Mouse (Mus musculus) spleen, adult 2 months (tissue): ENCODE data around the gene Snap47. TPM values are rescaled to one million over a fixed set of nuclear protein-coding genes. Genes with fewer than 3 reads are reported as not detected.
"Not testable (repeated sequence)": the region's sequence is repeated elsewhere in the genome, so short reads cannot be mapped to it uniquely, and the experiment has no call there.

ENCODE experiments used
- DNase-seq, 2 experiments: peaks; one replicate each; pipeline versions ENCODE4 v3.0.0 to v3.0.0-alpha.2; 2012 to 2021; ENCODE audit warnings: low spot score in 2 of 2, low read depth in 1 of 2
- H3K27ac ChIP-seq: fragments of 200-500 bp; 2 replicates; pipeline ENCODE4 v1.5.1; 2012; ENCODE audit warnings: low read length, inconsistent platforms; ENCODE audit not compliant: insufficient read depth
- H3K27me3 ChIP-seq: fragments of 200-500 bp; 2 replicates; pipeline ENCODE4 v1.6.1; 2012; ENCODE audit warnings: mild to moderate bottlenecking, moderate library complexity, low read length, inconsistent platforms; ENCODE audit not compliant: control insufficient read depth, insufficient read depth
- H3K36me3 ChIP-seq: fragments of 200-500 bp; 2 replicates; pipeline ENCODE4 v1.6.1; 2012; ENCODE audit warnings: mild to moderate bottlenecking, low read length, inconsistent platforms; ENCODE audit not compliant: control insufficient read depth, insufficient read depth
- H3K4me1 ChIP-seq: fragments of 200-500 bp; 2 replicates; pipeline ENCODE4 v1.6.1; 2011; ENCODE audit warnings: inconsistent platforms; ENCODE audit not compliant: control insufficient read depth, insufficient read depth, insufficient read length
- H3K4me3 ChIP-seq: fragments of 200-500 bp; 2 replicates; pipeline ENCODE4 v1.5.1; 2011; ENCODE audit warnings: mild to moderate bottlenecking, inconsistent platforms; ENCODE audit not compliant: insufficient read depth, insufficient read length; ENCODE audit errors: extremely low read depth
- CTCF ChIP-seq: fragments of 200-500 bp; IDR thresholded peaks from 2 replicates; pipeline ENCODE4 v1.5.1; 2011; ENCODE audit warnings: mild to moderate bottlenecking, inconsistent platforms; ENCODE audit not compliant: insufficient read depth, insufficient read length, insufficient replicate concordance; ENCODE audit errors: extremely low read depth
- POLR2A ChIP-seq: fragments of 200-500 bp; IDR thresholded peaks from 2 replicates; pipeline ENCODE4 v1.6.1; 2011; ENCODE audit warnings: low read depth, low read length, inconsistent platforms
- WGBS: fragments of 180-500 bp; shearing (Covaris S2); methylation state at CpG from one replicate; pipeline ENCODE4 v1.1.7; 2018; 5-methylcytosine and 5-hydroxymethylcytosine counted together
- polyA plus RNA-seq: library from polyadenylated mRNA; depleted of rRNA; stranded (reverse); fragments of >200 nt; gene quantifications from 2 replicates; pipeline ENCODE4 v1.2.3, GENCODE M21; 2012

Gene Snap47
- polyA plus RNA-seq, 1 experiment = 10.8 TPM

DNA sequence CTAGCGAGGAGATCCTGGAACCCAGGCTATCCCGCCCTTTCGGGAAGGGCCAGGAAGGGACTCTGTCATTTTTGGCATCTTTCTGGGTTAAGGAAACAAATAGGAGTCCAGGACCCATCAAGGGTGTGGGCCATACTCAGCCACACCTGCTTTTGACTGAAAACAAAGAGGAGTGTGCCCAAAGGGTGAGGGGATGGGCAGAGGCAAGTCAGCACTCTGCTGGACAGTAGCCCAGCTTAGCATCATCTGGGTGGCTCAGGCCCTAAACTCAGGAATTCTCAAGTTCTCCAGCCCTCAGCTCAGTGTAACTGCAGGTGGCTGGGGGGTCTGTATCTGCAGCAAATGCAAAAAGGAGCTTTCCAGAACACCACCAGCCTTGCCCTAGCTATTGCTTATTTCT lies 73.0 kb downstream of the Snap47 start:
- WGBS = 87% methylated on average over 3 of the region's 3 CpGs
- Histone ChIP-seq H3K27ac (no peak overlapping the region), H3K36me3 (no peaks in the 10 kb centered on the region), H3K4me3 (no peak overlapping the region), H3K27me3 (0 out of 2 replicates have a peak, but pooled peaks cover 2% of the 10 kb centered on the region), H3K4me1 (no peaks in the 10 kb centered on the region)
- no peak for DNase-seq
- TF ChIP-seq POLR2A = no peak
- no peak for TF ChIP-seq CTCF

DNA sequence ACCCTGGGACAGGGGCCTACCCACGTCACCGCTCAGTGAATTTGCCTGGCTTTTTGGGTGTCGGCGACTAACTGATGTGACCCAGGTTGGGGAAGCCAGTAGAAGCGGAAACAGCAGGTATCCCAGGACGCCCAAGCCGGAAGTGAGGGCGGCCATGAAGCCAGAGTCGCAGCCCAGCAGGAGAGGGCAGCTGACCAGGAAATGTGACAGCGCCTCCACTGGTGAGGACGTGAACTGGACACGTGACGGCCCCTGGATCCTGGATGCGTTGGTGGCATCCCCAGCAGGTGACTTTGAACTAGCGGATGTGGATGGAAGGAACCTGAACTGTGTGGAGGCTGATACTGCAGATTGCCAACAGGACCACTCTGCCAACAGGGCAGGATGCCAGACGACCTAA lies 75.5 kb downstream of the Snap47 start, which contains the start of gene Prss38:
Gene Prss38, minus strand, starts transcription at position 183 of the 400 bp plus-strand sequence.
- H3K4me1 ChIP-seq = no peaks in the 10 kb centered on the region
- no peaks in the 10 kb centered on the region for H3K36me3 ChIP-seq
- no peak within 1 kb of the TSS for H3K4me3 ChIP-seq
- H3K27me3 ChIP-seq = 0 out of 2 replicates have a peak, but pooled peaks cover 2% of the 10 kb centered on the region
- no peak for DNase-seq
- no peak within 1 kb of the TSS for H3K27ac ChIP-seq
- WGBS = 92% methylated on average over 16 of the region's 16 CpGs
- TF ChIP-seq CTCF (no peak), POLR2A (no peak)

DNA sequence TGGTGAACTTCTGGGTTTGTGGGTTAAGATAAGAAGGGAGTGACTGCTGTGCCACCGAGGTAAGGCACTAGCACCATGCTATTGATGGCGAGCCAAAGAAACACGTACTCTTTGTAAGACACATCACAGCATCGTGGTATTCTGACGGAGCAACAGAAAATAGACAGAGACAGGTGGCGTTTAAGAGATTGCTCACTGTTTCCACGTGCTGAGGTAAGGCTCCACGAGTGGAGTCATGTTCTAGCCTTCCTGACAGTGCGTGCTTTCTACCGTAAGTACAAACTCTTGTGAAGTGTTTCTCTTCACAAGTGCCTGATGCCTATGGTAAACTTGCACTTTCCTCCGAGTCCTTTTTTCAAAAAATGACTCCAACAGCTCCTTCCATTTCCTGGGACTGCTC lies 81.1 kb downstream of the Snap47 start:
- 58% methylated on average over 11 of the region's 11 CpGs for WGBS
- TF ChIP-seq CTCF (no peak), POLR2A (no peak)
- Histone ChIP-seq H3K36me3 (no peaks in the 10 kb centered on the region), H3K27me3 (no peaks in the 10 kb centered on the region), H3K4me3 (no peak overlapping the region), H3K4me1 (no peaks in the 10 kb centered on the region), H3K27ac (no peak overlapping the region)
- DNase-seq = no peak

DNA sequence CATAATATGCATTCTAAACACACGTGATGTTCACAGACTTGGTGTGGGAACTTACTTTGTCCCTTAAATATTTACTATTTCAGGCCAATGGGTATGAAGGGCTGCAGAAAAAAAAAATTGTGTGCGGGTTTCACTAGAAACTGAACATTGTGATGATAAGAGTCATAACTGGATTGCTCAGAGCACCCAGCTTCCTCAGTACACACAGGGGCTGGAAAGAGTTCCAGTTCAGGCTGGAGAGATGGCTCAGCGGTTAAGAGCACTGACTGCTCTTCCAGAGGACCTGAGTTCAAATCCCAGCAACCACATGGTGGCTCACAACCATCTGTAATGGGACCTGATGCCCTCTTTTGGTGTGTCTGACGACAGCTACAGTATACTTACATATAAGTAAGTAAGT lies 83.0 kb downstream of the Snap47 start:
- H3K4me1 ChIP-seq, DNase-seq, H3K4me3 ChIP-seq, H3K36me3 ChIP-seq, H3K27ac ChIP-seq, H3K27me3 ChIP-seq: not testable (repeated sequence)
- 86% methylated on average over 4 of the region's 4 CpGs for WGBS

DNA sequence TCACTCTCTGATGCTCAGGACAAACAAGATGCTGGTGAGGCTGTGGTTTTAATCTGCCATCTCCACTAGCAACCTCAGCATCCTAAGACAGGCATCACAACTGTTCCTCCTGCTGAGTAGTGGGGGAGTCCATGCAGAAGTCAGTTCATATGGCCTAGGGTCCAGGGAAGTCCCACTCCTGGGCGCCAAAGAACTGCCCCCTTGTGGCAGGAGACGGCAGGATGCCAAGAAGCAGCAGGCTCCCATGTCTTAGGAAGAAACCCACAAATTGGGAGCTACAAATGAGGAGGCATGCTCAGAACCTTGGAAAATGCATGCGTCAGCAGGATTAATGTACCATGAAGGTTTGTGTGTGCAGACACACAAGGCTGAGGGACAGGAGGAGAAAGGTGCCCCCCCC lies 84.4 kb downstream of the Snap47 start:
- no peak overlapping the region for H3K4me3 ChIP-seq
- H3K27me3 ChIP-seq = no peaks in the 10 kb centered on the region
- H3K4me1 ChIP-seq = no peaks in the 10 kb centered on the region
- 53% methylated on average over 3 of the region's 3 CpGs for WGBS
- DNase-seq = no peak
- H3K36me3 ChIP-seq = no peaks in the 10 kb centered on the region
- TF ChIP-seq CTCF (no peak), POLR2A (no peak)
- no peak overlapping the region for H3K27ac ChIP-seq

DNA sequence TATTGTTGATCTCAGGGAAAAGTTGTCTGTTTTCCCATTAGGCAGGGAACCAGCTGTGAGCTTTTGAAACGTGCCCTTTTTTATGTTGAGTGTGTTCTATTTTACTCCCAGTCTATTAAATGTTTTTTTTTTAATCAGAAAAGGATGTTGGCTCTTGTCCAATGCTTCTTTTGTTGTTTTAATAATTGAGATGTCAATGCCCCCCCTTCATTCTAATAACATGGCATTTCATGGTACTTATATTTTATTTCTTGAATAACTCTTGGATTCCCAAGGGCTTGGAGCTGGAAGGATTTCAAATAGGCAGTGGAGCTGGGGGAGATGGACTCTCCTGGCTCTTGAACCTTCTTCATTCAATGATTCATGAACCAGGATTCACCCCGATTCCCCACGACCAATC lies 85.0 kb downstream of the Snap47 start:
- Histone ChIP-seq H3K36me3 (no peaks in the 10 kb centered on the region), H3K4me1 (no peaks in the 10 kb centered on the region), H3K27me3 (no peaks in the 10 kb centered on the region), H3K4me3 (no peak overlapping the region), H3K27ac (no peak overlapping the region)
- 87% methylated on average over 3 of the region's 3 CpGs for WGBS
- no peak for DNase-seq
- TF ChIP-seq CTCF = no peak
- no peak for TF ChIP-seq POLR2A

DNA sequence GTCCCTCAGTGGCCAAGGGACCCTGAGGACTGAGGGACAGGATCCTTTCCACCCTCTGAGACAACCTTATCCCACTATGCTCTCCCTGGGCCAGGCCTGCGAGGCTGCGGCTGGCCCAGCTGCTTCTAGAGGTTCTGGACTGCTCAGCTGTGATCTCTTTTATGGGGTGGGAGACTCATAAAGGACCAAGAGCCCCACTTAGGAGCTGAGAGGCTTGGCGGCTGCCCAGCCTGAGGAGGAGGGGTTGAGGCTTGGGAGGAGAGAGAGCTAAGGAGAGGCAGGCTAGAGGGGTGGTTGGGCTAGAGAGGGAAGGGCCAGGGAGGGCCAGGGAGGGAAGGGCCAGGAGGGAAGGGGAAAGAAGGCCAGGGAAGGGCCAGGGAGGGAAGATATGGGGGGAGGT lies 86.6 kb downstream of the Snap47 start:
- TF ChIP-seq POLR2A (no peak), CTCF (no peak)
- H3K27me3 ChIP-seq = no peaks in the 10 kb centered on the region
- no peaks in the 10 kb centered on the region for H3K36me3 ChIP-seq
- no peak overlapping the region for H3K4me3 ChIP-seq
- H3K4me1 ChIP-seq = no peaks in the 10 kb centered on the region
- 88% methylated on average over 3 of the region's 3 CpGs for WGBS
- DNase-seq = no peak
- no peak overlapping the region for H3K27ac ChIP-seq

DNA sequence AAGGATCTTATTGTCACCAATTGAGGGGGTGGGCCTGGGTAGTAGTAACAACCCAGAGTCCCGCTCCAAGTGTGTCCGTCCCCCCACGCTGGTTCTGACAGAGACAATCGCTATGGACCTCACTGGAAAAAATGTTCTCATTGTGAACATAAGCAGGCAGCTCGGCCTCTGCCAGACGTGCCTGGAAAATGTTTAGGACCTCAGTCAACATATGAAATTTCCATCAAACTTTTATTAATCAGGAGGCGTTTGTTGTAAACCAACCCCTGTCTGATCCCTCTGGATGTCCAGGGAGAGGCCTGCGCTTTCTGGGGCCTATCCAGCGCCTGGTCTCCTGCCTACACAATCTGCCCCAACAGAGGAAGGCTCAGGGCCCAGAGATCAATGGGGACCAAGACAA lies 87.0 kb downstream of the Snap47 start:
- 91% methylated on average over 9 of the region's 9 CpGs for WGBS
- DNase-seq = no peak
- no peak overlapping the region for H3K4me3 ChIP-seq
- no peak for TF ChIP-seq CTCF
- no peak for TF ChIP-seq POLR2A
- no peaks in the 10 kb centered on the region for H3K4me1 ChIP-seq
- no peaks in the 10 kb centered on the region for H3K36me3 ChIP-seq
- no peaks in the 10 kb centered on the region for H3K27me3 ChIP-seq
- H3K27ac ChIP-seq = no peak overlapping the region
